Mouse (Mus musculus) myocyte (in vitro differentiated cells): ENCODE data around the gene Pole4. TPM values are rescaled to one million over a fixed set of nuclear protein-coding genes. Genes with fewer than 3 reads are reported as not detected.

Experiments
- H3K27me3 ChIP-seq: one replicate; pipeline ENCODE4 v1.6.1; 2011; ENCODE audit not compliant: control insufficient read depth, insufficient read depth, insufficient read length
- H3K36me3 ChIP-seq: one replicate; pipeline ENCODE4 v1.6.1; 2011; ENCODE audit not compliant: control insufficient read depth, insufficient read depth
- H3K4me2 ChIP-seq: one replicate; pipeline ENCODE4 v1.6.1; 2011; ENCODE audit warnings: low read depth, control low read depth
- H3K4me3 ChIP-seq: one replicate; pipeline ENCODE4 v1.5.1; 2011; ENCODE audit warnings: mild to moderate bottlenecking, control low read depth, moderate library complexity
- H3K79me2 ChIP-seq: one replicate; pipeline ENCODE4 v1.6.1; 2011; ENCODE audit not compliant: control insufficient read depth, insufficient read depth
- H3ac ChIP-seq: one replicate; pipeline ENCODE4 v1.6.1; 2011; ENCODE audit not compliant: control insufficient read depth, insufficient read length
- CEBPB ChIP-seq: IDR thresholded peaks from 2 replicates; pipeline ENCODE4 v1.6.1; 2011; ENCODE audit warnings: mild to moderate bottlenecking, moderate library complexity; ENCODE audit not compliant: poor library complexity, insufficient read depth, severe bottlenecking
- E2F4 ChIP-seq: IDR thresholded peaks from one replicate; pipeline ENCODE4 v1.6.1; 2011; ENCODE audit warnings: mild to moderate bottlenecking, control low read depth, moderate library complexity; ENCODE audit not compliant: insufficient read depth
- MAX ChIP-seq: IDR thresholded peaks from one replicate; pipeline ENCODE4 v1.6.1; 2011; ENCODE audit warnings: low read depth, mild to moderate bottlenecking, control low read depth
- MYOD1 ChIP-seq, 3 experiments: IDR thresholded peaks; one replicate each; pipeline ENCODE4 v1.6.1; 2011; ENCODE audit warnings: control low read depth in 2 of 3, low read depth in 2 of 3, mild to moderate bottlenecking in 2 of 3, moderate library complexity in 1 of 3; ENCODE audit not compliant: insufficient read length in 2 of 3, control insufficient read depth in 1 of 3
- MYOG ChIP-seq, 3 experiments: IDR thresholded peaks; one replicate each; pipeline ENCODE4 v1.6.1; 2011; ENCODE audit warnings: control low read depth in 2 of 3, low read depth in 2 of 3, mild to moderate bottlenecking in 2 of 3; ENCODE audit not compliant: insufficient read length in 2 of 3, control insufficient read depth in 1 of 3, insufficient read depth in 1 of 3
- POLR2A ChIP-seq: IDR thresholded peaks from one replicate; pipeline ENCODE4 v1.6.1; 2011; ENCODE audit warnings: low read depth, mild to moderate bottlenecking, control low read depth, moderate library complexity; ENCODE audit not compliant: insufficient read length
- POLR2AphosphoS2 ChIP-seq: IDR thresholded peaks from one replicate; pipeline ENCODE4 v1.6.1; 2011; ENCODE audit warnings: low read depth, control low read depth; ENCODE audit not compliant: insufficient read length
- REST ChIP-seq: IDR thresholded peaks from one replicate; pipeline ENCODE4 v1.6.1; 2011; ENCODE audit warnings: mild to moderate bottlenecking, control low read depth, moderate library complexity; ENCODE audit not compliant: insufficient read depth, insufficient read length
- SRF ChIP-seq: IDR thresholded peaks from one replicate; pipeline ENCODE4 v1.6.1; 2011; ENCODE audit warnings: low read depth; ENCODE audit not compliant: control insufficient read depth, insufficient read length
- TCF12 ChIP-seq: IDR thresholded peaks from one replicate; pipeline ENCODE4 v1.6.1; 2011; ENCODE audit warnings: mild to moderate bottlenecking, control low read depth; ENCODE audit not compliant: poor library complexity, insufficient read depth, severe bottlenecking
- TCF3 ChIP-seq: IDR thresholded peaks from one replicate; pipeline ENCODE4 v1.6.1; 2011; ENCODE audit warnings: low read depth, control low read depth; ENCODE audit not compliant: insufficient read length
- USF1 ChIP-seq: IDR thresholded peaks from one replicate; pipeline ENCODE4 v1.6.1; 2011; ENCODE audit warnings: low read depth, mild to moderate bottlenecking, control low read depth, moderate library complexity
- polyA plus RNA-seq: library from polyadenylated mRNA; unstranded; fragments of >200 nt; fragmentation: generic; extraction: Trizol; gene quantifications from one replicate; pipeline ENCODE4 v1.2.1, GENCODE M21; 2012; ENCODE audit warnings: missing spikeins

Gene Pole4
- polyA plus RNA-seq, 1 experiment, result 43.8 TPM

- Histone ChIP-seq H3K4me2 (no peak overlapping the region), H3K4me3 (no peak overlapping the region), H3ac (no peak overlapping the region), H3K36me3 (peaks cover 37% of the 10 kb centered on the region), H3K79me2 (no peaks in the 10 kb centered on the region), H3K27me3 (no peaks in the 10 kb centered on the region)
- TF ChIP-seq E2F4 (no peak), TCF3 (no peak), MAX (no peak), REST (no peak), POLR2A (no peak), USF1 (no peak), CEBPB (no peak), MYOD1 (IDR thresholded peaks at IDR 0.05; ENCODE audit: control insufficient read depth in 1 of 3, insufficient read length in 2 of 3, low read depth in 2 of 3) (no peak), POLR2AphosphoS2 (no peak), MYOG (IDR thresholded peaks at IDR 0.05; ENCODE audit: control insufficient read depth in 1 of 3, insufficient read depth in 1 of 3, insufficient read length in 2 of 3, low read depth in 2 of 3) (no peak), TCF12 (no peak), SRF (no peak)
These were observed 36.3 kb upstream of the Pole4 start for GRCm38 (mm10) chr6:82741518-82741880.

GRCm38 (mm10) chr6:82740868-82741517, 35.8 kb upstream of the Pole4 start:
- H3K27me3 ChIP-seq, result no peaks in the 10 kb centered on the region
- H3K4me3 ChIP-seq, result no peak overlapping the region
- no peak overlapping the region for H3ac ChIP-seq
- H3K4me2 ChIP-seq, result no peak overlapping the region
- H3K79me2 ChIP-seq, result no peaks in the 10 kb centered on the region
- H3K36me3 ChIP-seq, result peaks cover 37% of the 10 kb centered on the region
- no peak for TF ChIP-seq REST
- TF ChIP-seq POLR2AphosphoS2, result no peak
- no peak for TF ChIP-seq MAX
- no peak for TF ChIP-seq MYOD1 (IDR thresholded peaks at IDR 0.05; ENCODE audit: control insufficient read depth in 1 of 3, insufficient read length in 2 of 3, low read depth in 2 of 3)
- TF ChIP-seq SRF, result no peak
- TF ChIP-seq USF1, result no peak
- TF ChIP-seq MYOG (IDR thresholded peaks at IDR 0.05; ENCODE audit: control insufficient read depth in 1 of 3, insufficient read depth in 1 of 3, insufficient read length in 2 of 3, low read depth in 2 of 3), result no peak
- TF ChIP-seq TCF3, result no peak
- TF ChIP-seq POLR2A, result no peak
- TF ChIP-seq E2F4, result no peak
- TF ChIP-seq TCF12, result no peak
- TF ChIP-seq CEBPB, result no peak

GRCm38 (mm10) chr6:82740269-82740668, 35.1 kb upstream of the Pole4 start:
- Histone ChIP-seq H3K4me2 (peak overlapping the region; percentile 19), H3K79me2 (no peaks in the 10 kb centered on the region), H3K27me3 (no peaks in the 10 kb centered on the region), H3K4me3 (no peak overlapping the region), H3K36me3 (peaks cover 41% of the 10 kb centered on the region), H3ac (no peak overlapping the region)
- TF ChIP-seq POLR2AphosphoS2 (no peak), MYOD1 (IDR thresholded peaks at IDR 0.05; ENCODE audit: control insufficient read depth in 1 of 3, insufficient read length in 2 of 3, low read depth in 2 of 3) (no peak), TCF3 (no peak), USF1 (peak; percentile 99)

- H3K36me3 ChIP-seq, result peaks cover 45% of the 10 kb centered on the region
- H3K27me3 ChIP-seq, result no peaks in the 10 kb centered on the region
- no peak for TF ChIP-seq E2F4
- TF ChIP-seq TCF3, result no peak
- no peak for TF ChIP-seq MYOG (IDR thresholded peaks at IDR 0.05; ENCODE audit: control insufficient read depth in 1 of 3, insufficient read depth in 1 of 3, insufficient read length in 2 of 3, low read depth in 2 of 3)
- no peak for TF ChIP-seq POLR2AphosphoS2
- TF ChIP-seq TCF12, result no peak
- no peak for TF ChIP-seq REST
- no peak for TF ChIP-seq SRF
- no peak for TF ChIP-seq CEBPB
- TF ChIP-seq MYOD1 (IDR thresholded peaks at IDR 0.05; ENCODE audit: control insufficient read depth in 1 of 3, insufficient read length in 2 of 3, low read depth in 2 of 3), result no peak
- TF ChIP-seq USF1, result no peak
- H3K79me2 ChIP-seq, result no peaks in the 10 kb centered on the region
- no peak overlapping the region for H3K4me2 ChIP-seq
- H3ac ChIP-seq, result no peak overlapping the region
- H3K4me3 ChIP-seq, result no peak overlapping the region
These were observed 32.7 kb upstream of the Pole4 start for GRCm38 (mm10) chr6:82737634-82738540.
